Mouse (Mus musculus) cerebellum, adult 9-11 months (tissue): ENCODE data around the gene Ndufb5.
"Not testable (repeated sequence)": the region's sequence is repeated elsewhere in the genome, so short reads cannot be mapped to it uniquely, and the experiment has no call there.

Experiments
- DNase-seq: peaks from one replicate; pipeline ENCODE4 v3.0.0; 2022

Ndufb5 gene

GRCm38 (mm10) chr3:32736244-32737171, at the start of gene Ndufb5:
TSS of gene Ndufb5 (plus strand) at chr3:32736990.
- peak; percentile 99 for DNase-seq

- DNase-seq, result no peak
Observed at GRCm38 (mm10) chr3:32687156-32687555, 49.6 kb upstream of the Ndufb5 start.

DNA sequence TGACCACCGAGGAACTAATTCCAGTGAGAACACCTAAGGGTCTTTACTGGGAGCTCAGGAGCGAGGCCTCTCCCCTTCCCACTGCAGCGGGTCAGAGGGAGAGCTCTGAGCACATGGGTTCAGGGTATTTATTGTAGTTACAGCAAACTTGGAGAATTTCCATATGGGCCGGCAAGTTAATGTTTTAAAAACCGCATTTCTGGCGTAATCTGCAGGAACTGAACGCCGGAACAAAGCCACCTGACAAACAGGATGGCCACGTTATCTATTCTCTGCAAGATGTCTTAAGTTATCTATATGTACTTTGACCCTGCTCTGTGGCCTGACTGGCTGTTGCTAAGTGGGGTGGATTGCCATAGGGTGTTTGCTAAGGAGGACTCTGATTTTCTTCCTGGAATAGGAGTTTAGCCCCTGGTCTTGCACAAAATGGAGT, 47.2 kb upstream of the Ndufb5 start:
- no peak for DNase-seq

DNA sequence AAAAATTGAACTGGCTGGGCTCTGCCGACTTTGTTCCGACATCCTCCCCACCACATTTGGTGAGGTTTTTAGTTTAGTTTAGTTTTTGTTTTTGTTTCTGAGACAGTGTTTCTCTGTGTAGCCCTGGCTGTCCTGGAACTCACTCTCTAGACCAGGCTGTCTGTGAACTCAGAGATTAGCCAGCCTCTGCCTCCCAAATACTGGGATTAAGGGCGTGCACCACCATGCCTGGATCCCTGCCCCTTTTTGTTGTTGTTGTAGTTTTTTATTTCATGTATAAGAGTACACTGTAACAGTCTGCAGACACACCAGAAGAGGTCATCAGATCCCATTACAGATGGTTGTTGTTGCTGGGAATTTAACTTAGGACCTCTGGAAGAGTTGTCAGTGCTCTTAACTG, 46.8 kb upstream of the Ndufb5 start:
- DNase-seq, result no peak

- DNase-seq, result no peak
Observed at GRCm38 (mm10) chr3:32690901-32691300, 45.9 kb upstream of the Ndufb5 start.

DNA sequence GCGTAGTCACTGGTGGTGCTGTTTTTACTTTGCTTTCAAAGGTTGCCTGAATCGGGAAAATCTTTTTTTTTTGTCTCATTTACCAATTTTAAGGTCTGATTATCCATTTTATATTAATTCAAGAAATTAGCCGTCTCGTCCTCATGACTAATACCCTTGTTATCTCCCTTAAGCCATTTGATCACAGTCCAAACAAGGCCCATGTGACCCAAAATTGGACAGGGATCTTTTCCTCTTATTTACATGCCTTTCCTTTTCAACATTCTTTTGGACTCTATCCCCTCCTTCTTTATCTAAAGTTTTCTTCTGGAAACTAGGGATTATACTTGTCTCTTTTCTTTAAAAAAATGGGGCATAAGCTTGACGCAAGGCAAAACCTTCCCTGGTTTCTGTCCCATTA, 44.9 kb upstream of the Ndufb5 start:
- no peak for DNase-seq

- no peak for DNase-seq
Observed at GRCm38 (mm10) chr3:32694211-32694610, 42.6 kb upstream of the Ndufb5 start.

- DNase-seq, result no peak
Observed at GRCm38 (mm10) chr3:32694737-32695582, 41.8 kb upstream of the Ndufb5 start.

DNA sequence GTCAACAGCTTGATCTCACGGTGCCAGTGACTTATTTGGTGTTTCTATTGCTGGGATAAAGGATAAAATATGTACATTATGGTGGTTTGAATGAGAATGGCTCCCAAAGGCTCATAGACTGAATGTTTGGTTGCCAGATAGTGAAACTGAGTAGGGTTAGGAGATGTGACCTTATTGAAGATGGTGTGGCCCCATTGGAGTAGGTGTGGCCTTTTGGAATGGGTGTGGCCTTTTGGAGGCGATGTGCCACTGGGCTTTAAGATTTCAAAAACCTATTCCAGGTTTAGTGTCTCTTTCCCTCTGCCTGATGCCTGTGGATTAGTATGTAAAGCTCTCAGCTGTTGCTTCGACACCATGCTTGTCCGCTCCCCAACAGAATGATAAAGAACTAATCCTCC, 41.2 kb upstream of the Ndufb5 start:
- DNase-seq, result no peak

DNA sequence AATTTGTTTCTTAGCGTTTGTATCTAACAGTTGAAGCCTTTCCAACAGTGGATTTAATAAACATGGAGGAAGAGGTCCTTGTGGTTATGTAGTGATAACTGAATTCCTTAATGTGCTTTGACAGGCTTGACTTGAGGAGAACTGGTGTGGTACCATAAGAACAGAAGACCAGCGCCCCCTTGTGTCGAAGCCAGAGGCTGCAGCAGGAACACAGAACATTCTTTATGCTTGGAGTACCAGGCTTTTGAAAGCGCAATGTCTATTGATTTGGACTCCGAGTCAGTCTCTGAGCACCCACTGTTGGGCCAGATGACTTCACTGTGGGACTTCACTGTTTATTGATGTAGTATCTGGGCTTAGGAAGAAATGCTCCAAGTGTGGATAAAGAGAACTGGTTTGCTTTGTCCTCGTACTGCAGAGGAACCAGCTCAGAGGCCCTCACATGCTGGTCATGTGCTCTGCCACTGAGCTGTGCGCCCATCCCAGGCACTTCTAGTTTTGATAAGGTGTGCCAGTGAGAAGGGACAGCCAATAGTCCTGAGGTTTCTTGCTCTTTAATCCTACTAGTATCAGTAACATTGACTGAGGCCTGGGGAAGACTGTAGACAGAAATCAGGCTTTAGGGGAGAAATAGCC, 38.4 kb upstream of the Ndufb5 start:
- peak; percentile 65 for DNase-seq

DNA sequence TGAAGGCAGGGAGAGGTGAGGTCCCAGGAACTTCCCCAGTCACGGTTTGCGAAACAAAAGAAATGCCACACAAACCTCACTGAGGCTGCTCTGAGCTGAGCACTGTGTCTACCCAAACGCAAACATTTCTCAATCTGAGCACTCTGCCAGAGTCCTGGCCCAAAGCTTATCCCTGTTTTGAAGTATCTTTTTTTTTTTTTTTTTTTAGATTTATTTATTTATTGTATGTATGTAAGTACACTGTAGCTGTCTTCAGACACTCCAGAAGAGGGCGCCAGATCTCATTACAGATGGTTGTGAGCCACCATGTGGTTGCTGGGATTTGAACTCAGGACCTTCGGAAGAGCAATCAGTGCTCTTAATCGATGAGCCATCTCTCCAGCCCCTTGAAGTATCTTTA, 32.8 kb upstream of the Ndufb5 start:
- not testable (repeated sequence) for DNase-seq

DNA sequence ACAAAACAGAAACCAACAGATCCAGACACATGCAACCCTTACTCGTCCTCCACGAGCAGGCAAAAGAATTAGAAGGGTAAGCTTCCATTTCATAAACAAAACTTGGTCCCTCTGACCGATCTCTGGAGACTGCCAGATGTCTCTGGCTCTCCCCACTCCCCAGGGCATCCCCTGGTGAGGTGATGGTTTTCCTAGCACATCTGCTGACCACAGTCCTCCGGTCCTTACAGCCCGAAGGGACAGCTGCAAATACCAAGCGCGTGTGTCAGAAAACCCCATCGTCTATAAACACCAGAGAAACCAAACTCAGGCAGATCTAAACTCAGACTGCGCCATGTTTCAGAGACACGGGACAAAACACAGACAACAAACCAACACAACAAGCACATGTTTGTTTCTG, 32.2 kb upstream of the Ndufb5 start:
- not testable (repeated sequence) for DNase-seq

DNA sequence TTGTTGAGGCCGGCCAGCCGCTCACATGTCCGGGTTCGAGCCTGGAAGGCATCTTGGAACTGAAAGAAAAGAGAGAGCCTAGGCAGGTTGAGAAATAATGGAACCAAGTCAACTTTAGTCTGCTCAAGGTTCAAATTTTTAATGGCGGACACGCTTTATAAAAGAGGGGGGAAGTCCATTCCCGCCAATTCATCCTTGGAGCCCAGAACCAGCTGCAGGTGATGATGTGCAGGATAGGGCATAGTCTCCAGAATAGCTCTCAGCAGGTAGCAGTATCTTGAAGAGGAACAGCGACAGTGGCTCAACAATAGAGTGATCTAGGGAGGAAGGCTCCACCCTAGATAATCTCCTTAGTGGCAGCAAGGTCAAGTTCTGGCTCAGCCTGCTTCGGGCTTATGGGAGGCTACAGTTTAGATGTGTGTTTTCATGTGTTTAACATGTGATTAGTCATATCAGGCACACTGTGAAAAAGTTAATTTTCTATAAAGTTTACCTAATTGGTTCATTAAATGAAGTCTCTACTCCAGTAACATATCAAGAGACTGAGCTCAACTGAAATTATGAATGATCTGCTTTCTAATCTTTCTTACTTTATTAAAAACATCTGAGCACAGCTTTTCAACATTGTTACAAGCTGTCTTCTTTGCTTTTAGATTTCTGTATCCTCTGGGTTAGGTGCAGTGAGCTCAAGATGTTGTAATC, 31.0 kb upstream of the Ndufb5 start, which contains the start of gene Actl6a:
Gene Actl6a (plus strand): TSS at position 652 of the 702 bp plus-strand sequence.
- not testable (repeated sequence) for DNase-seq

DNA sequence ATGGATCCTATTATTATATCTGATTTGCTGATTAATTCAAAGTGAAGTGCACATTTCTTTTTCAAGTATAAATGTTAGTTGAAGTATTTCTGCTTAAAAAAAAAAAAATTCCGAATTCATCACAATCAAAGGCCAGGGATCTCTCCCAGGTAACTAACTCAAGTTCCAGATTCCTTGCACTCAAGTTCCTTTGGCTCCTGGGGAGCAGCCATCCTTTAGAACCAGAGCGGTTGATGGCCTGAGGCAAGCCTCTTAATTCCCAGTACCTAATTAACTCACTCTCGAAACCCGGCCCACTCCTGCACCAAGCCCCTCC, 28.8 kb upstream of the Ndufb5 start:
- DNase-seq, result no peak

- peak; percentile 99 for DNase-seq
Observed at GRCm38 (mm10) chr3:32708368-32709231, 28.2 kb upstream of the Ndufb5 start.

GRCm38 (mm10) chr3:32709388-32709787, 27.4 kb upstream of the Ndufb5 start:
- DNase-seq, result no peak

- no peak for DNase-seq
Observed at GRCm38 (mm10) chr3:32713711-32714110, 23.1 kb upstream of the Ndufb5 start.

DNA sequence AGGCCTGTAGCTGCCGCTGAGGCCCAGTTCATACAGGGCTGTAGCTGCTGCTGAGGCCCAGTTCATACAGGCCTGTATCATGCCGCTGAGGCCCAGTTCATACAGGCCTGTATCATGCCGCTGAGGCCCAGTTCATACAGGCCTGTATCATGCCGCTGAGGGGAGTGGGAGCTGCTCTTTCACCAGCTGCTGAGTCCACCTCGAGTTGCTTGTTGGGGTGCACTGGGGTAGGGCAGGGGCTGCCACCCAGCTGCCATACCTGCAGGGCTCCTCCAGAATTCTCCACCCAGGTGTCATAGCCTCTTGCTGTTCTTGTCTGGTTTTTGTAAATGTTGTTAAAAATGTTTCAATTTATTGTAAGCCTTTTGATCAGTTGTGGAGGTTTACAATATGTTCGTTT, 19.4 kb upstream of the Ndufb5 start:
- not testable (repeated sequence) for DNase-seq

DNA sequence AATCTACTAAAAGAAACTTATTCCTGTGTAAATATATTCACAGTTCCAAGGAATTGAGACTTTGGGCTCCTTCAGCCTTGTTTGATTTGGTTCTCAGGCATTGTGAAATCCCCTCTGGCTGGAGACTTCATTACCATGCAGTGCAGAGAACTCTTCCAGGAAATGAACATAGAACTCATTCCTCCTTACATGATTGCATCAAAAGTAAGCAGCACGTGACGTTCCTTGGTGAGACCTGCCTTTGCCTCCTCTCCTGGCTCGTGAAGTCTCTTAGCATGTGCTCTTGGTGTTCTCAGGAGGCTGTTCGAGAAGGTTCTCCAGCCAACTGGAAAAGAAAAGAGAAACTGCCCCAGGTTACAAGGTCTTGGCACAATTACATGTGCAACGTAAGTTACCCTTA, 18.5 kb upstream of the Ndufb5 start:
- DNase-seq, result no peak

DNA sequence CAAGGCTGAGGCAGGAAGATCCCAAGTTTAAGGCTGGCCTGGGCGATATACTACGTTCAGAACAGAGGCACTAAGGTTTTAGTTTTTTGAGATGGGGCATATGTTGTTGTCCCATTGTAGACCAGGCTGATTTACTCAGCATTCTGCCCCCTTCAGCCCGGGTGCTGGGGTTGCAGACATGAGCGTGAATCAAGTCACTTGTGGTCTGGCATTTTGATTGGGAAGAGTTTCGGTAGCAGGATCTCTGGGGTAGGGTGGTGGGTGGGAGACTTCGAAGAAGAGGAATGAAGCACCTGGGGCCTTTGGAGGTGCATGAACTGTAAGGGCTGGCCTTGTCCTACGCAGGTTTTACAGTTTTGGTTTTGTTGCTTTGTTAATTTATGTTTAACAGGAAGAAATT, 12.6 kb upstream of the Ndufb5 start:
- no peak for DNase-seq

DNA sequence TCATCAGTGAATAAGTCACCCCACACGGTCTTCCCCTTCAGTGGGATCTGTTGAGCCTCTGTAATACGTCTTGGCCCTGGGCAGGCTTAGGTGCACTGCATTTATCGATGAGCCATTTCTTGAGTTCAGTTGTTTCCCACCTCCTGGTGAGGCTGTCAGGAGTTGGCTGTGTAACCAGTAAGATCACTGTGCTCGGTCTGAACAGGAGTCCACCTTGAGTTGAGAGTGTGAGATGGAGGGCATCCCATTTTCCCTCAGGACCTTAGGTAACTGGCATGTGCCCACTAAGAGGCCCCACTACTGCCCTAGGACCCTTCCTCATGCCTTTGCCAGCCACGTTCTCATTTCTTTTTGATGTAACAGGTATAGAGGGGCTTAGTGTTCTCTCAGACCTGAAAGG, 10.8 kb upstream of the Ndufb5 start:
- no peak for DNase-seq

DNA sequence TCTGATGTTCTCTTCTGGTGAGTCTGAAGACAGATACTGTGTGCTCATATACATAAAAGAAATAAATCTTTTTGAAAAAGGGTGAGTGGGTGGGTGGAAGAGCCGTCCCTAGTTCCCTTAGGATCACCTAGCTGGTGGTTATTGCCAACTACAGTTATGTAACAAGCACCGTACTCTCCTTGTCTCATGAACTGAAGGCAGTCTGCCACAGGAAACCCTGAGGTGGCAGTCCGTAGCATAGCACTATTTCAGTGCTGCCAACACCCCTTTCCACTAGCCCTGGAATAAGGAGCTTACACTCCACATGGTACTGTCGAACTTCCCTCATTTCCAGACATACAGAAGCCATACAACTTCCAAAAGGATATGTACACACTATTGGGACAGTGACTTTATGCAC, 8.9 kb upstream of the Ndufb5 start:
- no peak for DNase-seq
